Mouse (Mus musculus) liver, embryonic 14.5 days (tissue): ENCODE results near the gene Ccn2. TPM values are rescaled to one million over a fixed set of nuclear protein-coding genes. Genes with fewer than 3 reads are reported as not detected.

ENCODE experiments used
- ATAC-seq: fragments of 200-750 bp; cut with Nextera tagmentation; 2 replicates; pipeline ENCODE4 v1.8.0; 2017; ENCODE audit warnings: moderate number of reproducible peaks, mild to moderate bottlenecking, moderate library complexity; ENCODE audit not compliant: insufficient read depth
- DNase-seq, 3 experiments: peaks; one replicate each; pipeline ENCODE4 v3.0.0-alpha.2; 2012 to 2013; ENCODE audit warnings: low read depth in 3 of 3, low spot score in 3 of 3
- H3K27ac ChIP-seq: fragments of 300-500 bp; sonication (generic); 2 replicates; pipeline ENCODE4 v1.5.1; 2014; ENCODE audit warnings: moderate library complexity, mild to moderate bottlenecking, control low read depth, inconsistent platforms
- H3K27me3 ChIP-seq: fragments of 300-500 bp; sonication (generic); 2 replicates; pipeline ENCODE4 v1.6.1; 2014; ENCODE audit warnings: mild to moderate bottlenecking, low read length, moderate library complexity; ENCODE audit not compliant: control insufficient read depth, insufficient read depth
- H3K36me3 ChIP-seq: fragments of 300-500 bp; sonication (generic); replicated peaks from 2 replicates; pipeline ENCODE4 v1.6.1; 2014; ENCODE audit warnings: low read depth; ENCODE audit not compliant: control insufficient read depth, insufficient read depth
- H3K4me1 ChIP-seq, 2 experiments: fragments of 200-500 bp in 1 of 2; fragments of 300-500 bp in 1 of 2; sonication (generic) in 1 of 2; replicated peaks; 2 replicates each; pipeline ENCODE4 v1.6.1; 2012 to 2014; ENCODE audit warnings: antibody characterized with exemption in 1 of 2, inconsistent platforms in 1 of 2, low read length in 1 of 2; ENCODE audit not compliant: control insufficient read depth in 2 of 2, insufficient read depth in 2 of 2
- H3K4me2 ChIP-seq: fragments of 300-500 bp; sonication (generic); 2 replicates; pipeline ENCODE4 v1.6.1; 2014; ENCODE audit warnings: low read depth, mild to moderate bottlenecking, control low read depth, moderate library complexity
- H3K4me3 ChIP-seq, 2 experiments: fragments of 200-500 bp in 1 of 2; fragments of 300-500 bp in 1 of 2; sonication (generic) in 1 of 2; 2 replicates each; pipeline ENCODE4 v1.5.1; 2012 to 2014; ENCODE audit warnings: low read depth in 2 of 2, low read length in 2 of 2, mild to moderate bottlenecking in 2 of 2, control low read depth in 1 of 2, inconsistent platforms in 1 of 2, moderate library complexity in 1 of 2; ENCODE audit not compliant: insufficient read depth in 1 of 2
- H3K9ac ChIP-seq: fragments of 300-500 bp; sonication (generic); replicated peaks from 2 replicates; pipeline ENCODE4 v1.6.1; 2014; ENCODE audit warnings: mild to moderate bottlenecking, control low read depth, moderate library complexity
- H3K9me3 ChIP-seq: fragments of 300-500 bp; sonication (generic); 2 replicates; pipeline ENCODE4 v1.6.1; 2016; ENCODE audit warnings: low read length, mixed read lengths; ENCODE audit not compliant: control insufficient read depth
- CTCF ChIP-seq: IDR thresholded peaks from 2 replicates; pipeline ENCODE4 v1.5.1; 2016; ENCODE audit warnings: antibody characterized with exemption, low read depth, control low read depth
- EP300 ChIP-seq: IDR thresholded peaks from 2 replicates; pipeline ENCODE4 v1.6.1; 2016; ENCODE audit warnings: antibody characterized with exemption, low read depth
- WGBS: fragments of 180-500 bp; shearing (Covaris S2); extraction: QIAGEN DNeasy Blood & Tissue Kit; methylation state at CpG from one replicate; pipeline ENCODE4 v1.1.7; 2014; ENCODE audit not compliant: insufficient replicate concordance; 5-methylcytosine and 5-hydroxymethylcytosine counted together
- polyA plus RNA-seq, 2 experiments: library from polyadenylated mRNA; depleted of rRNA in 1 of 2; stranded (reverse) in 1 of 2; unstranded in 1 of 2; fragments of >200 nt; fragmentation: Nextera tagmentation in 1 of 2; extraction: Ambion mirVana in 1 of 2; gene quantifications; 2 replicates each; pipeline versions ENCODE4 v1.2.1 to v1.2.3; 2012 to 2014

Ccn2 gene
- polyA plus RNA-seq, 2 experiments: 0.32 to 2.0 TPM

DNA sequence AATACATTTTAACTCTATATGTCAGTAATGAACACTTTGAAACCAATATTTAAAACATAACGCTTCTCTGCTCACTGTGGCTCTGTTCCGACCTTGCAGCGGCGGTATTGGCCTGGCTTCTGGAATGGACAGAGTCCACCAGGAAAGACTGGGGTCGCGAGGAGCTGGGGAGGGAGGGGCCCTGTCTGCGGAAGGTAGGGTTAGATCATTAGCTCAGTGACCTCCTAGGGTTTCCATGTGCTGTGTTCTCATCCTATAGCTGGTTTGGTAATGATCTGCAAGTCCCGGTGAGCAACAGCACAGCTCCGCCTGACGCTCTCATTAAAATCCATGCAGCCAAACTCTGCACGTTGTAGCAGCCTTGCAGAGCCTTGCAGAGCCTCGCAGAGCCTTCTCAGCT lies 32.0 kb downstream of the Ccn2 start:
- ATAC-seq (no peak), DNase-seq (no peak)
- peaks cover 0 to 9% of the 10 kb centered on the region in 2 experiments; a peak in 2 of 4 replicates for H3K4me1 ChIP-seq
- H3K4me3 ChIP-seq: no peak overlapping the region
- TF ChIP-seq EP300: no peak
- TF ChIP-seq CTCF: no peak
- H3K4me2 ChIP-seq: no peak overlapping the region
- no peaks in the 10 kb centered on the region for H3K9me3 ChIP-seq
- no peaks in the 10 kb centered on the region for H3K36me3 ChIP-seq
- H3K27me3 ChIP-seq: no peaks in the 10 kb centered on the region
- no peak overlapping the region for H3K27ac ChIP-seq
- H3K9ac ChIP-seq: no peak overlapping the region
- WGBS: 64% methylated on average over 12 of the region's 12 CpGs

DNA sequence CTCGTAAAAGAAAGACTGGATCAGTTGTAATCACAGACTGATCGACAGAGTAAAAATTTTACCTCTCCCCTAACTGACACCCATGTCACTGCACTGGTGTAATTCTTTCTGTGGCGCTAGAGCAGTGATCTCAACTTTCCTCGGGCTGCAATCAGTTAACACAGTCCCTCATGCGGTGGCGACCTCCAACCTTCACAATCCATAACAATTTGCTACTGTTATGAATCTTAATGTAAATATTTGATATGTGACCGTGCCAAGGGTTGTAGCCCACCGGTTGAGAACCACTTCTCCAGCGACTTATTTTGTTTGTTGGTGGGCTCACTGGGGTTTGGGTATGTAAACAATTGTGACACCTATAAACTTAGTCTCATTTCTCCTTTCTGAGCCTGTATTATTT lies 33.2 kb downstream of the Ccn2 start:
- Histone ChIP-seq H3K27ac (no peak overlapping the region), H3K4me3 (no peak overlapping the region), H3K9ac (no peak overlapping the region)

GRCm38 (mm10) chr10:24629086-24629720 lies 34.0 kb downstream of the Ccn2 start:
- Histone ChIP-seq H3K4me2 (no peak overlapping the region), H3K4me1 (peaks cover 0 to 9% of the 10 kb centered on the region in 2 experiments; a peak in 2 of 4 replicates), H3K4me3 (no peak overlapping the region), H3K9ac (no peak overlapping the region), H3K36me3 (no peaks in the 10 kb centered on the region), H3K9me3 (no peaks in the 10 kb centered on the region), H3K27me3 (no peaks in the 10 kb centered on the region), H3K27ac (no peak overlapping the region)
- DNase-seq: no peak
- 26% methylated on average over 9 of the region's 9 CpGs for WGBS
- 0 out of 2 replicates have a peak, but pooled peaks have one; percentile 5 for TF ChIP-seq EP300
- TF ChIP-seq CTCF: no peak
- peak; percentile 41 for ATAC-seq

More for the DNA sequence above, 33.2 kb downstream of the Ccn2 start:
- H3K4me2 ChIP-seq: no peak overlapping the region
- peaks cover 0 to 9% of the 10 kb centered on the region in 2 experiments; a peak in 2 of 4 replicates for H3K4me1 ChIP-seq
- TF ChIP-seq CTCF (no peak), EP300 (no peak)
- DNase-seq (no peak), ATAC-seq (no peak)
- H3K9me3 ChIP-seq: no peaks in the 10 kb centered on the region
- H3K36me3 ChIP-seq: no peaks in the 10 kb centered on the region
- 64% methylated on average over 9 of the region's 9 CpGs for WGBS
- no peaks in the 10 kb centered on the region for H3K27me3 ChIP-seq

GRCm38 (mm10) chr10:24630469-24631081 lies 35.3 kb downstream of the Ccn2 start:
- 0 out of 2 replicates have a peak overlapping the region, but pooled peaks have one; percentile 11 for H3K4me2 ChIP-seq

GRCm38 (mm10) chr10:24631122-24631521 lies 35.9 kb downstream of the Ccn2 start:
- Histone ChIP-seq H3K27me3 (no peaks in the 10 kb centered on the region), H3K4me1 (peaks cover 9 to 25% of the 10 kb centered on the region in 2 experiments), H3K9me3 (no peaks in the 10 kb centered on the region), H3K4me2 (no peak overlapping the region), H3K36me3 (no peaks in the 10 kb centered on the region), H3K4me3 (no peak overlapping the region), H3K27ac (no peak overlapping the region), H3K9ac (no peak overlapping the region)
- no peak for DNase-seq
- WGBS: 70% methylated on average over 5 of the region's 5 CpGs
- TF ChIP-seq CTCF: no peak
- no peak for TF ChIP-seq EP300
- no peak for ATAC-seq

More at GRCm38 (mm10) chr10:24630469-24631081, 35.3 kb downstream of the Ccn2 start:
- ATAC-seq: no peak
- no peak for DNase-seq
- peaks cover 7 to 20% of the 10 kb centered on the region in 2 experiments for H3K4me1 ChIP-seq
- TF ChIP-seq EP300 (no peak), CTCF (peak; percentile 90)
- no peaks in the 10 kb centered on the region for H3K36me3 ChIP-seq
- 26% methylated on average over 18 of the region's 18 CpGs for WGBS
- no peak overlapping the region for H3K27ac ChIP-seq
- H3K4me3 ChIP-seq: no peak overlapping the region
- H3K9ac ChIP-seq: no peak overlapping the region
- no peaks in the 10 kb centered on the region for H3K9me3 ChIP-seq
- H3K27me3 ChIP-seq: no peaks in the 10 kb centered on the region
